Mouse (Mus musculus) mature B cell (primary cell): ENCODE measurements around the gene Timm29.

Experiments
- in situ Hi-C: fragments of 300-500 bp; cut with MboI; formaldehyde crosslinking; loops from 2 replicates; pipeline ENCODE4 v1.14.3; 2019

Gene Timm29

DNA sequence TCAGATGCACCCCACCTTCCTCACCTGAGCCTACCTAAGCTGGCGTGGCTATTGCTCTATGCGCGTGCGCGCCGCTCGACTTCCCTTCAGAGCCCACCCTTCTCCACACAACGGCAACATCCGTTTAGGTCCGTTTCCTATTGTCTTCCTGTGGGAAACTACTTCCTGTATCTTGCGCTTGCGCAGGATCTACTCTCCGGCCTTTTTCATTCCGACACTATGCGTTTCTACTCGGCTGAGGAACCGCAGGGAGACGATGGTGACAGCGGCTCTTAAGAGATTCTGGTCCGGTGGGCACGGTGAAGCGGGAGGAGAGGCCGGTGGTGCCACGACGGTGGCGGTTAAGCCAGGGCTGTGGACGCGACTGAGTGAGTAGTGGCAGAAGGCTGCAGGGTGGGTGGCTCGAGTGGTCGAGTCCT, at the start of gene Timm29, which contains the start of gene Yipf2:
Timm29 (plus strand) TSS at position 20 of the 419 bp plus-strand sequence.
Yipf2 (minus strand) TSS at position 126 of the 419 bp plus-strand sequence.
- in situ Hi-C loops, result no loop called here

DNA sequence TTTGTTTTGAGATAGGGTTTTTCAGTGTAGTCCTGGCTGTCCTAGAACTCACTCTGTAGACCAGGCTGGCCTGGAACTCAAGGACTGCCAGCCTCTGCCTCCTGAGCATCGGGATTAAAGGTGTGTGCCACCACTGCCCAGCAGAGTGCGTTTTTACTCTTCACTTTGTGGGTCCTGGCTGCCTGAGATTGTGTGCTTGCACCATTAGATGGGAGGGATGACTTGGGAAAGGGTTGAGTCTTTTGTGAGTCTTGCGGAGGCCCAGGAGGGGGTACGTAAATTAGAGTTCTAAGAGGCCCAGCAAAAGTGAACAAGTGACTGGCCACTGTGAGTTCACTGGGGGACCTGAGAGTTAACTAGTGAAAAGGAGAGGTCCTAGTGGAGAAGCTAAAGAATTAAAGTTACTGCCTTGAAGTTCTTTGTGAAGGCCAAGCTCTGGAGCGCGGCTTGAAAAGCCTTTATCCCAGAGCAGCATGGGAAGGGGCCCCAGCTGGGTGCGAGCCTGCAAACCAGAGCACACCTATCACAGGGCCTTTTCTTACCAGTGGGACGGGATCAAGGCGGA, 47.1 kb upstream of the Timm29 start:
- in situ Hi-C loops, result no loop called here

DNA sequence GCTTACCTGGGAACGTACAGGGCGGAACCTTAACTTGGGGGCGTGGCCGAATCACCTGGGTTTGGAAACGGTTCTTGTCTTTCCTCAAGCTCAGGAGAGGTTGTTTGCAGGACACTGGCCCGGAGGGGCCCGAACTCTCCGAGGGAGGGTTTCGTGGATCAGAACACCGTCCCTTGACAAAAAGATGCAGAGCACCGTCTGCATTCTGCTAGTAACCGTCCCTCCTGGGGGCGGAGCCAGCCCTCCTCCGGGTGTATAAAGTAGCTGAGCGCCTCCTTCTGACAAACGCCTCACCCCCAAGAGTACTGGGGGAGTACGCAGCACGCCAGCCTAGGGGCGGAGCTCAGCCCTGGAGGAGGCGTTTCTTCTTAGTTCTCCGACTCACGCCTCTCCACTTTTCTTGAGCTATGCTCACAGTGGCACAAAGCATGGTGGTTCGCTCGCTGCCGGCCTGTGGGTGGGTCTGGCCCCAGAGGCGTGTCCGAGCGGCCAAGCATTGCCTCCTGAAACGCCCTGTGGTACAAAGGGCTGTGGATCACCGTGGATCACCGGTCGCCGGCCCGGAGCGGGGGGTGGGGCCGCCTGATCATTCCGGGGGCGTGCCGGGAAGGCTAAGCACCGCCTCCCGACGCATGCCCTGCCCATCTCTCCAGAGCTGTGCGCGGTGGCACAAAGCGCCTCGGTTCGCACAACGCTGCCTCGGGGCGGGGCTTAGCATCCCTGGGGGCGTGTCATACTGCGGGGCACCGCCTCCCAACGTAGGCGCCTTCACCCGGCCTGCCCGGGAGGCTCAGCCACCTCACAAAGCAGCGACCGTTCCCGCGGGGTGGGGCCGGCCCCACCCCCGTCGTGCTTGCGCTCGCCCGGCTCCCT, 46.4 kb upstream of the Timm29 start:
- in situ Hi-C loops, result no loop called here

DNA sequence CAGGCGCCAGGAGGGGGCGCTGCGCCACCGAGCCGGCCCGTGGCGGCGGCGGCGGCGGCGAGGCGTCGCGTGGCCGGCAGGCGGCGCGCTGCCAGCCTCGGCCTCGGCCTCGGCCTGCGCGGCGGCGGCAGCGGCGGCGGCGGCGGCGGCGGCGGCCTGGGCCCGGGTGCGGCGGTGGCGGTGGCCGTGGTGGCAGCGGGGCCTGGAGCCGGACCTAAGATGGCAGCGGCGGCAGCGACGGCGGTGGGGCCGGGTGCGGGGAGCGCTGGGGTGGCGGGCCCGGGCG, 45.8 kb upstream of the Timm29 start, which contains the start of gene Carm1:
Carm1 (plus strand) TSS at position 106 of the 286 bp plus-strand sequence.
- in situ Hi-C loops, result no loop called here

DNA sequence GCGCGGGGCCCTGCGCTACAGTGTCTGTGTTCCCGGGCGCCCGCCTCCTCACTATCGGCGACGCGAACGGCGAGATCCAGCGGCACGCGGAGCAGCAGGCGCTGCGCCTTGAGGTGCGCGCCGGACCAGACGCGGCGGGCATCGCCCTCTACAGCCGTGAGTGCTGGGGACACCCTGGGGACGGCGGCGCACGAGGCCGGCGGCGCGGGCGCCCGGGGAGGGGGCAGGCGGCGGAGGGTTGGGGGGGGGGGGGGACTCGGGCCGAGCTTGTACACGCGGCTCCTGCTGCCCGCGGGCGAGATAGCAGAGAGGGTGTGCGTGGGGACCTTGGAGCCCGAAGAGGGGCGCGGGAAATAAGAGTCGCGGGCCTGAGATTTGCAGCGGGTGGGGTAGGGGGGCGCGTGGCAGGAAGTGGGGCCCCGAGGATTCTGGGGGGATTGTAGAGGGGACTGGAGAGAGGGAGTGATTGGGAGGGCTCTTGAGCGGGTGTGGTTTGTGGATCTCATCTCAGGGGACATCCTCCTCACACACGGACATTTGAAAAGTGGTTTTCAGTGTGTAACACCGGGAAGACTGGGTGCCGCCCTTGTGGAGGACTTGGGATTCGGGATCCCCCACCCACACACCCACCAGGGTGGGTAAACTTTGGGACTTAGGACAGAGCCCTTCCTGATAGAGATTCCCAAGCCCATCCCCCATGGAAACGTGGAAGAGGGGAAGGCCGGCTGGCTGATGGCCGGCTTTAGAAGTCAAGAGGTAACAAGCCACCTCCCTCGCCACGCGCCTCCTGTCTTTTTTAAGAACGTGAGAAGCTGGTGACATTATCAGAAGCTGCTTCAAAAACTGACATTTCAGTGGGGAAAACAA, 45.2 kb upstream of the Timm29 start:
- in situ Hi-C loops, result no loop called here

DNA sequence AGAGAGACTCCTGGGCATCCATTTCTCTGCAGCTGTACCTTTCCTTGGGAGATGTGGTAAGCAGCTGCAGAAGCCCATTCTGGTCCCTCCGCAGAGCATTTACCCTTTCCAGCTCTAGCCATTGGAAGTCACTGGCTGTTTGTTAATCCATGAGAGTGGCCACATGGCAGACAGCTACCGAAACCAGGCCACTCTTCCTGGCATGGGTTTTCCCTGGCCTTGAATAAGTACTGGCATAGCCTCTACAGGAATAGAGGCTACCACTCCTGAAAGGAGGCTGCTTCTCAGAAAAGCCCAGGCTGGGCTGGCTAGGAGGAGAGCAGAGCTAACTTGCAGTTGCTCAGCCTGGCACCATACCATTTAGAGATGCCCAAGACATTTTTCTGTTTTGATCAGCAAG, 41.5 kb upstream of the Timm29 start:
- in situ Hi-C loops, result no loop called here

DNA sequence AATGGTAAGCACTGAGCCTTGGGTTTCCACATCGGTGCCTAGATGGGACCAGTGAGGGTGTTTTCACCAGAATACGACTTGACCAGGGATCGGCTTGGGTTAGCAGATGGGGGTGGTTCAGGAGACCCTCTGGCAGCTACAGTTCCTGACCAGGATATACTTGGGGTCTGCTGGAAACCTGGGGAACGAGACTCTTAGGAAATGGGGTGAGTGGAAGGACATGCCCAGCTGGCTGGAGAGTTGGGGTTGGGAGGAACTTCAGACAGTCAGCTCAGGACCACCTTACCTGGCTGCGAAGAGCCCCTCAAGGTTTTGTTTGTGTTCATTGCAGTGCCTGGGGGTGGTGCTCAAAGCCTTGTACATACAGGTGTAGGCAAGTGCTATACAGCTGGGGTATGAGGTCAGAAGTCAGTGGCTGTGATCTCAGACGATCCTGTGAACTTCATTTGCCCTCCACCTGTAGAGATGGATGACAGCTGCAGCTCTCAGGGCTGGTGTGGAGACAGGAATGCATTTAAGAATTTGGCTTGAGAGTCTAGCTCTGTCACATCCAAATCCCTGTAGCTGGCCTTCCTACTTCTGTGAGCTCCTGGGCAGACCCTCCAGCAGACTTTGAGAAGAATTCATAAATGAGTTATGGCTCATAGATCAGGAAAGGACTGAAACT, 38.8 kb upstream of the Timm29 start:
- in situ Hi-C loops, result no loop called here

DNA sequence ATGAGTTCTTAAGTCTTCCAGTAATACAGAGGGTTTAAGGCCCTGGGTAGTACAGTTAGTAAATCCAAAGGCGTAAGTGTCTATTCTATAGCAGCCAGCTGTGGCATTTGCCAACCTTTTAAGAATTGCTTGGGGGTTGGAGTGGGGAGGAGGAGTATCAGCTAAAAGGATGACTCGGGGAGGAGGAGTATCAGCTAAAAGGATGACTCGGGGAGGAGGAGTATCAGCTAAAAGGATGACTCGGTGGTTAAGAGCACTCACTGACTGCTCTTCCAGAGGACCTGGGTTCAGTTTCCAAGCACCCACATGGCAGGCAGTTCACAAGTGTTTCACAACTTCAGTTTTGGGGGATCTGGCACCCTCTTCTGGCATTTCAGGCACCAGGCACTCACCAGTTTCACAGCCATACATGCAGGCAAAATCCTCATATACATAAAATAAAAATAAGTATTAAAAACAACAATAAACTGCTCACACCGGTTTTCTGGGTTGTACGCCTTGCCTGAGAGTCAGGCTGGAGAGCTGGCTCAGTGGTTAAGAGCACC, 37.3 kb upstream of the Timm29 start:
- in situ Hi-C loops, result no loop called here

DNA sequence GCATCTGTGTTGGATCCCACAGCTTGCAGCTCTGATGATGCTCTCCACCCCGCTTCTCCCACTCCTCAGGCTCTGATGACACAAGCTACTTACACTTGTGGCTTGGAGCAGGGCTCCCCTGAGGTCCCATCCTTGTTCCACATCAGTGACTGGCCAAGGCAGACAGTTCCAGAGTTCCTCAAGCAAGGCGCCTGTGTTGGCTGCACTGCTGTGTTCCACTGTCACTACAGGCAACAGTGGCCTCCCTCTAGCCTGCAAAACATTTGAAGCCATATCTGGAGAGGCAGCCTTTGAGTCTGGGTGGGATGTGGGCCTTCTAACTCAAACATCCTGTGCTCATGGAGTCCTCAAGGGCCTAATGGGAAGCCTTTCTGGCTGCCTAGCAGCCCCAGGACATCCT, 35.5 kb upstream of the Timm29 start:
- in situ Hi-C loops, result no loop called here

DNA sequence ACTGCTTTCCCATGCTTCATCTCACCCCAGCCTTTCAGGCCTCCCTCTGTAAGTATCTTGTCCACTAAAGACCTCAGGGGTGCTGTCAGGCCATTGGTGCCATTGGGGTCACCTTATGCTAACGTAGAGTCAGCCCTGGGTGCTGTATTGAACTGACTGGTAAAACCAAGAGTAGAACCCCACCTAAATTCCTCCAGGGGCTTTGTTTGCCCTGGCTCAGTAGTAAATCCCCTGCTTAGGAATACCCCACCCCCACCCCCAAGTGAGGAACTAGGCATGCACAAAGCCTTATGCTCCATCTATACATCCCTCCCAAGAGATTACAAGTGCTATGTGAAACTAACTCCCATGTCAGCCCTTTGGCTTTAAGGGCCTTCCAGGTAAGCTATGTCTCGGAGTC, 35.0 kb upstream of the Timm29 start:
- in situ Hi-C loops, result no loop called here

DNA sequence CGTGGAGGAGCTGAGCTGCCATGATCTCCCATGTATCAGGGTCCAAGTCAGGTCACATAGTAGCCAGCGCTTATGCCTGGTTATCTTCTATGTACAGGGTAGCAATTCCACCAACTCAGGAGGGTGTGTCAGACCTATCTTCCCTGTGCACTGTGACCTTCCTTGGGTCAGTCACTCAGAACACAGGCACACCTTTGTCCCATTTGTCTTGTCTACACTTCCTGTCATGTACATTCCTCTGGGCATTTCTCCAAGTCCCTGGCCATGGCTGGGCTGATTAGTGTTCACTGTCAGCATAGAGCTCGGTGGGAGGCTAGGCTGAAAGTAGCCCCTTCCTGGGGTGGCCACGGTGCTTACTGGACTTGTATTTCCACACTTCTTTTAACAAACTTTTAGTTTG, 34.2 kb upstream of the Timm29 start:
- in situ Hi-C loops, result no loop called here

DNA sequence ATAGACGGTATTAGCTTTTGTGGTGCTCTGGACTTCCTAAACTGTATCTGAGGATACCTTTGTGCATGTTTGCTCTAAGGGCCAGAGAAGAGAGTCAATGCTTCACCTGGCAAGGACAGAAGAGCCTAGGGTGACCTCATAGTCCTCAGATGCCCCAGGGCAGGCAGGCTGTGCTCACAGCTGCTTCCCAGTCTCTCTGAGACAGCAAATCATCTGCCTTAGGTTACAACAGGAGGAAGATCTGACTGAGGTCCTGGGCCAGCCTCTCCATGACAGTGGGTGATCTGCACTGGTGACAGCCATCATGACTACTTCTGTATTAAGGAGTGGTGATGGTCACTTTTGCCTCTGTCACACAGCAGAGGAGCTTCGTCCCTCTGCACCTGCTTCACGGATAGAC, 33.4 kb upstream of the Timm29 start:
- in situ Hi-C loops, result no loop called here

DNA sequence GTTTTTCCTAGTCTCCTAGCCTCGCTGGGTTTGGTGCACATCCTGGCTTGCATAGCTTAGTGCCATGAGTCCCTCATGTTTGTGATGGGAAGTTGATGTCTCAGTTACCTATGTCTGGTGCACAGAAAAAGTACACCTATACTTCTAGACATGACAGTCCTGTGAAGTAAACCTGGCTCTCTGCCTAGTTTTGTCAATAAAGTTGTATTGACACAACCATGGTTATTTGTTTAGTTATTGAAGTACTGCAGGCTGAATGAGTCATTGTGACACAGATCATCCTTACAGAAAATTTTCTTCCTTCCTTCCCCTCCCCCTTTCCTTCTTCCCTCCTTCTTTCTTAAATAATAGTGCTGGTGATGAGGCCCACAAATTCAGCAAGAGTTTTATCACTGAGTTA, 28.1 kb upstream of the Timm29 start:
- in situ Hi-C loops, result no loop called here

DNA sequence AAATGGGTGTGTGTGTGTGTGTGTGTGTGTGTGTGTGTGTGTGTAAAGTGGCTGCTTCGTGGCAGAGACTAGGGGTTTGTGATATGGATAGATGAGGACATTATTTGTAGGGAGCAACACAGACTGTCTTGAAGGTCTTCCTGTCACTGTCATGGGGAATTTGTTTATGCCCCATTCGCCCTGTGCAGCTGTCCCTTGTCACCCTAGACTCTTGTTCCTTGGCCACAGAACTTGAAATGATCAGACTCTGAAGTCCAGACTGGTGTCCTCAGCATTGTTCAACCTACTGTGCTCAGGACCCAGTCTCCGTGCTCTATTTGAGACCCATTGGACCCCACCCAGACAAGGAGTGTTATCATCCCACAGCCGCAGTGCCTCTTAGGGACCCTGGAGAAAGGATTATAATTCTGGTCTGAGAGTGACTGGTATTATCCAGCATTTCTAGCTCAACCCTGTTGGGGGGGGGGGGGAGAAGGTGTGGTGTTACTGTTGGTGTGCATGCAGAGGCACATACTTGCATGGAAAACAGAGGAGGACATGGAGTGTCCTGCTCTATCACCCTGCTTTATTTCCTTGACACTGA, 27.4 kb upstream of the Timm29 start:
- in situ Hi-C loops, result no loop called here

DNA sequence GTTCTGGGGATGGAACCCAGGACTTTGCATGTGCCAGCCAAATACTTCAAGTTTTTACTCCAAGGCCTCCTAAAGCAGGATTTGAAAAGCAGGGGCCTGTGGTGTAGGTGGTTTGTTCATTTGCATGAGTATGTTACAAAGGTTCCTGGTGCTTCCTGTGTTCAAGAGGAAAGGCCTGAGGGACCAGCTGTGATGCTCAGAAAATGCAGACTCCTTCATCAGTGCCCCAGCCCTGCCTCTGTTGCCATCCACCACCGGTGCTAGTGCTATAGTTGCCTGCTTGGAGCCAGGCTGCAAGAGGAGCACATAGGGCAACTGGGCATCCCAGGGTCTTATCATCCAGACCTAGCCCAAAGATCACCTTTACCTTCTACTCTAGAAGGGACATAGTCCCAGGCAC, 26.0 kb upstream of the Timm29 start:
- in situ Hi-C loops, result no loop called here

DNA sequence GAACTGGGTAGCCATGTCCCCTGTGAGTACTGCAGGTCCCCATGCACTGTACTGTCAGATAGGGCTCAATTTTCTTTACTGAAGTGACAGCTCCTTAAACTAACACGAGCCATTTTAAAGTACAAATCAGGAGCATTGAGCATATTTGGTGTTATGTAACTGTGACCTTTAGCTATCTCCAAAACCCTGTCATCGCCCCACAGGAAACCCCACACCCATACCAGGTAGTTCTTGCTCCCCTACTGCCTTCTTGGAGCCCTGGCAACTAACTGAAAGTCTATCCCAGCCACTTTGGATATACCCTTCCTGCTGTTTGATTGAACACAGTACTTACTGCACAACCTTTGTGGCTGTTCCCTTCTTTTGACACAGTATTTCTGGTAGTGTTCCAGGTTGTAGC, 25.5 kb upstream of the Timm29 start:
- in situ Hi-C loops, result no loop called here

DNA sequence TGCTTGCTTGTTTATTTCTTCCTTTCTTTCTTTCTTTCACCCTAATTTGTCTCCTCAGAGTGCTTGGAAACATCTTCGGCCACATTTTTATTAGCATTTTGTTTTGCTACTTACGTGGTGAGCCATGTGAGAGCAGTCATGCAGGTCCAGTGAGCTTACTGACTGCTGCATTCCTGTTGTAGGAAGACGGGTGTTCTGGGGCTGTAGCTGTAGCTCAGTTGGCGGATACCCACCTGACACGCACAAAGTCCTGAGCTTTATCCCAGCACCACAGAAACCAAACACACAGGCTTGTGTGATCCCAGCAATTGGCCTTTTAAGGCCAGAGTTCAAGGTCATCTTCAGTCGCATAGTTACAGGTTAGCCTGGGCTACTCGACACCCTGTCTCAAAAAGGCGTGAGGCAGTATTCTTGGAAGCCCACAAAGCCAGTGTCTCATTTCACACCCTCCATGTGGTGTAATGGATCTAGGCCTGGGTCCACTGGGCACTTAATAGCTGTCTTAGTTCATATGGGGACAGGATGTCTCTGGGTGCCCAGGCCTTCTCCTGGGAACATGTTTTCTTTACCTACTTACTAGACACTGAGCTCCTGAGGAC, 23.8 kb upstream of the Timm29 start:
- in situ Hi-C loops, result no loop called here

DNA sequence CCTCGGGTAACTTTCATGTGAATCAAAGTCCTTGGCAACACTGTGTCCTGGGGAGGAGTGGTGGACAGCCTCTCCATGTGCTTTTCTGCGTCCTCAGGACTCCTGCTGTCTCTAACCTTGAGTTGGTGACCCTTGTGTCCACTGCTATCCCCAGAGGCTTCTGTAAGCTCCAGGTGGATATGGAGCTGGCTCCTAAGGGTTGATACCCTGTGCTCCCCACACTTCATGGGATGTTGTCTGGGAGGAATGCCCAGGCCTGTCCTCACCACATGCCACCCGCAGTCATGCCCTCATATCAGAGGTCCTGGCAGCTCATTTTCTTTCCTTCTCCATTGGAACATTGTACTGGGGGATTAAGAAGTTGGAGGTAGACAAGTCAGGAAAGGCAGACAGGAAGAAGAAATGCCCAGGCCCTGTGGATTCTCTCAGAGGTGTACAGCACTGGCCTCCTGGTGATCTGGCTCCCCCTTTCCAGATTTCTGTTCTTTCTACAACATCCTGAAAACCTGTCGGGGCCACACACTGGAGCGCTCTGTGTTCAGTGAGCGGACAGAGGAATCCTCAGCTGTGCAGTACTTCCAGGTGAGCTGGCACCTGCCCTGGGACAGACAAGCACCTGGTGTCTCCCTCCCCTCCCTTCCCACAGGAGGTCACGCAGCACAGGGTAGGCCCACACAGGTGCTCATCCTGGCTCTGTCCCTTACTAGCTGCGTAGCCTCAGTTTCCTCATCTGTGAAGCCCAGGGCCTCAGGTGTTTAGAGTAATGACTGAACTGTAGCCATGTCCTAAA, 18.3 kb upstream of the Timm29 start:
- in situ Hi-C loops, result no loop called here

DNA sequence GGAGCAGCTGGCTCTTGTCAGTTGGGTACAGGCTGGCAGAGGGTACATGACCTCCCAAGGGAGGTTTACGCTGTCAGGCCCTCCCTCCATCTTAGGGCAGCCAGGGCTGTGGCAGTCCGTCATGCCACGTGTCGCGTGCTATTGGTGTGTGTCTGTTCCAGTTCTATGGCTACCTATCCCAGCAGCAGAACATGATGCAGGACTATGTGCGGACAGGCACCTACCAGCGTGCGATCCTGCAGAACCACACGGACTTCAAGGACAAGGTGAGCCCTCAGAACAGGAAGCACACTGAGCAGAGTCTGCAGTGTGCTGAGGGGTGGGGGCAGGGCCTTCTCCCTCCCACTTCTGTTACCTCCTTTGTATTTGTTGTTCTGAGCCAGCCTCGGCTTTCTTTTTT, 17.3 kb upstream of the Timm29 start:
- in situ Hi-C loops, result no loop called here

DNA sequence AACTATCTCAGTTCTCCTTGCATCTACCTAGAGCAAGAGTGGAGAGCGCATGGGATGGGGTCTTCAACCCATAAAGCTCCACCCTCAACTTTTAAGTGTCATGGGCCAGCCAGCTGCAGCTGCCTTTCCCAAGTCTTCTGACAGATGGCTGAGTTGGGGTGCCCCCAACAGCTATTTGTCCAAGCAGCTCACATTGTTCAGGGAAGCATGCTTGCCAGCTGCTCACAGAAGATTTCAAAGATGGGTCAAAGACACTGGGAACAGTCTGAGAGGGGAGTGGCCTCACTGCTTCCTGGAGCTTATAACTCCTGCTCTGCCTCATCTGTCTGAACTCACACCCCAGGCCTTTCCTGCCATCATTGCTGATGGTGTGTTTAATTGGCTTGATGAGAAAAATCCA, 16.2 kb upstream of the Timm29 start:
- in situ Hi-C loops, result no loop called here
